In the genomic region with DNA sequence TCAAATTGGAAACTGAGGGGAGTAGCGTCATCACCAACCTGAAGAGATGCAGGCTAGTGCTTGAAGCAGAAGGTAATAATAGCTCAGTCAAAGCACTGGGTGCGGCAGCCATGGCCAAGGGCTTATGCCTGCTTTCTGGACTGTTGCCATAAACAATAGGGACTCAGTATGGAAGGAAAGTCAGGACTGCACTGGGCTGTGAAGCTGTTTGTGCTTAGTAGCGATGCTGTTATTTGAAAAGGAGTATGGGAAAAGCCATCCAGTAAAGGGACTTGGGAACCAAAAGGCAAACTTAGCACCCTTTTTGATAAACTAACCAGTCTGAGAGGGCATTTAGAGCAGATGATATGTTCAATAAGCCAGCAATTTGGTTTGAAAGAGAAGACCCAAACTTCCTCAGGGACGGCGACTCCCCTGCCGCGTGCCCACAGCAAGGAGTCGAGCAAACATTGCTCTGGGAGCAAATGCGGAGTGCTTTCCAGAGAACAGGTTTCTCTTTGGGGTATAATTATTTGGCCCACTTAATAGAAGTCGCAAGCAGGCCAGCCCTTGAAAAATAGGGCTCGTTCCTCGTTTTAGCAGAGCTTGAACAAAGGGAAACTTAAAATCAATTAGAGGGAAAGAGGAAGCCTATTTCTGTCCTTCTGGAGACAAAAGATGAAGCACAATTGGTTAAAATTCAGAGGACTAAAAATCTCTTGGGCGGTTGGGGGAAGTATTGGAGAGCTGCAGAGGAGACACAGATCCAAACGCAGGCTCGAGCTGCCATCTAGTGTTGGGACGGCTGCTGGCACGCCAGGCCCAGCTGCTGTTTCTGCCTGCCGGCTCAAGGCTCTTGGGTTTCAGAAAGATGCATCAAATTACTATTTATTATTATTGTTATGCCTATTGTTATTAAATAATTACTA, we compare ENCODE assay signal across 8 mouse cellular contexts.
DNase-seq lines count a peak whose midpoint lies in the region; ATAC-seq and TF ChIP-seq lines count a peak whose summit lies in the region.

No protein-coding gene starts in this region.

- H3K9ac ChIP-seq in forebrain, postnatal 0 days: peak overlapping the region; percentile 34
- peak overlapping the region; percentile 56 for H3K9ac ChIP-seq in lung, embryonic 16.5 days (ENCODE audit: low read length)

- WGBS in cerebellum, adult 2 months: 5% methylated on average over 18 of the region's 18 CpGs
- 6% methylated on average over 18 of the region's 18 CpGs for WGBS in forebrain, postnatal 0 days
- 21% methylated on average over 18 of the region's 18 CpGs for WGBS in lung, embryonic 16.5 days

- peak; percentile 93 for TF ChIP-seq CTCF in cerebellum, adult 2 months (IDR thresholded peaks at IDR 0.05; ENCODE audit: borderline replicate concordance, insufficient read depth, low read depth, low read length)
- TF ChIP-seq CTCF in forebrain, postnatal 0 days (IDR thresholded peaks at IDR 0.05; ENCODE audit: low read depth): peak; percentile 92

- peak; percentile 87 for DNase-seq in NIH3T3 (ENCODE audit: low read depth)
- DNase-seq in cerebellum, adult 2 months: peak; percentile 88 to 89
- DNase-seq in forebrain, postnatal 0 days: peak; percentile 93
- peak; percentile 71 for DNase-seq in layer of hippocampus, adult 9-10 months (ENCODE audit: low spot score)
- DNase-seq in retina, postnatal 1 day: peak; percentile 85

- peaks cover 31% of the 10 kb centered on the region for H3K4me1 ChIP-seq in cerebellum, adult 2 months (ENCODE audit: control insufficient read depth, insufficient read depth, low read length)
- peaks cover 12% of the 10 kb centered on the region for H3K4me1 ChIP-seq in forebrain, postnatal 0 days (ENCODE audit: insufficient read depth)
- peaks cover 10% of the 10 kb centered on the region for H3K4me1 ChIP-seq in lung, embryonic 16.5 days (replicated peaks; ENCODE audit: control insufficient read depth, insufficient read depth, low read length)

- peak overlapping the region; percentile 50; the same call in 1 of the 2 replicates for H3K27ac ChIP-seq in cerebellum, adult 2 months (ENCODE audit: insufficient read depth, low read length)
- H3K27ac ChIP-seq in forebrain, postnatal 0 days (ENCODE audit: low read depth, low read length): peak overlapping the region; percentile 36
- peak overlapping the region; percentile 21; the same call in 1 of the 2 replicates for H3K27ac ChIP-seq in lung, embryonic 16.5 days (ENCODE audit: low read length)

- H3K4me3 ChIP-seq in cerebellum, adult 2 months (replicated peaks; ENCODE audit: insufficient read depth, low read depth, low read length): no peak overlapping the region
- peak overlapping the region; percentile 26 for H3K4me3 ChIP-seq in forebrain, postnatal 0 days (ENCODE audit: low read depth, low read length)
- H3K4me3 ChIP-seq in lung, embryonic 16.5 days (ENCODE audit: low read length): peak overlapping the region; percentile 33

- peak overlapping the region; percentile 46 for H3K4me2 ChIP-seq in forebrain, postnatal 0 days (ENCODE audit: low read depth)
- peak overlapping the region; percentile 57 for H3K4me2 ChIP-seq in lung, embryonic 16.5 days (ENCODE audit: low read depth, low read length)

- no peak for TF ChIP-seq POLR2A in cerebellum, adult 2 months (IDR thresholded peaks at IDR 0.05; ENCODE audit: borderline replicate concordance, insufficient read depth, low read length)

- ATAC-seq in forebrain, postnatal 0 days: peak; percentile 97
- peak; percentile 95 to 98 for ATAC-seq in hematopoietic stem cell, adult 5-6 weeks (replicated peaks in 1 of 2; ENCODE audit: insufficient read depth in 1 of 2, low FRiP score in 2 of 2, low TSS enrichment in 1 of 2, low read depth in 1 of 2, poor library complexity in 2 of 2, severe bottlenecking in 2 of 2)
- peak; percentile 82 for ATAC-seq in lung, embryonic 16.5 days (ENCODE audit: low read depth)
- no peak for ATAC-seq in monocyte, adult 5-6 weeks (replicated peaks; ENCODE audit: insufficient number of reproducible peaks, low FRiP score, low TSS enrichment, poor library complexity, severe bottlenecking)

- H3K27me3 ChIP-seq in cerebellum, adult 2 months (ENCODE audit: control insufficient read depth, insufficient read depth, low read length): no peaks in the 10 kb centered on the region
- H3K27me3 ChIP-seq in forebrain, postnatal 0 days (ENCODE audit: insufficient read depth, low read length): no peaks in the 10 kb centered on the region
- H3K27me3 ChIP-seq in lung, embryonic 16.5 days (ENCODE audit: control insufficient read depth, insufficient read depth, low read depth, low read length): no peaks in the 10 kb centered on the region

- no peaks in the 10 kb centered on the region for H3K36me3 ChIP-seq in forebrain, postnatal 0 days (ENCODE audit: insufficient read depth)
- H3K36me3 ChIP-seq in lung, embryonic 16.5 days (ENCODE audit: control insufficient read depth, insufficient read depth, low read length): no peaks in the 10 kb centered on the region

- no peaks in the 10 kb centered on the region for H3K9me3 ChIP-seq in forebrain, postnatal 0 days (ENCODE audit: low read length)
- H3K9me3 ChIP-seq in lung, embryonic 16.5 days (ENCODE audit: control insufficient read depth, low read length): no peaks in the 10 kb centered on the region
